Mouse (Mus musculus) gastrocnemius, adult 2 months (tissue): ENCODE measurements around the gene D630045J12Rik. TPM values are rescaled to one million over a fixed set of nuclear protein-coding genes. Genes with fewer than 3 reads are reported as not detected.

Experiments
- DNase-seq: peaks from one replicate; pipeline ENCODE4 v3.0.0; 2022
- H3K27ac ChIP-seq: fragments of 200-600 bp; 2 replicates; pipeline ENCODE4 v1.8.1; 2022; ENCODE audit warnings: mild to moderate bottlenecking
- H3K4me3 ChIP-seq: fragments of 200-600 bp; 2 replicates; pipeline ENCODE4 v1.8.1; 2022; ENCODE audit warnings: mild to moderate bottlenecking, moderate library complexity
- CTCF ChIP-seq: fragments of 200-600 bp; IDR thresholded peaks from 2 replicates; pipeline ENCODE4 v1.8.1; 2022; ENCODE audit warnings: antibody characterized with exemption, mild to moderate bottlenecking, moderate library complexity
- intact Hi-C: fragments of 180-260 bp; cut with DNase I; formaldehyde crosslinking; loops from one replicate; pipeline ENCODE4 v1.15.1; 2025
- total RNA-seq, 2 experiments: library from RNA; stranded (reverse); gene quantifications; 2 replicates each; pipeline ENCODE4 v1.2.3; 2021

The D630045J12Rik gene
- total RNA-seq, 2 experiments from 2014 or later: 0.26 to 0.47 TPM

DNA sequence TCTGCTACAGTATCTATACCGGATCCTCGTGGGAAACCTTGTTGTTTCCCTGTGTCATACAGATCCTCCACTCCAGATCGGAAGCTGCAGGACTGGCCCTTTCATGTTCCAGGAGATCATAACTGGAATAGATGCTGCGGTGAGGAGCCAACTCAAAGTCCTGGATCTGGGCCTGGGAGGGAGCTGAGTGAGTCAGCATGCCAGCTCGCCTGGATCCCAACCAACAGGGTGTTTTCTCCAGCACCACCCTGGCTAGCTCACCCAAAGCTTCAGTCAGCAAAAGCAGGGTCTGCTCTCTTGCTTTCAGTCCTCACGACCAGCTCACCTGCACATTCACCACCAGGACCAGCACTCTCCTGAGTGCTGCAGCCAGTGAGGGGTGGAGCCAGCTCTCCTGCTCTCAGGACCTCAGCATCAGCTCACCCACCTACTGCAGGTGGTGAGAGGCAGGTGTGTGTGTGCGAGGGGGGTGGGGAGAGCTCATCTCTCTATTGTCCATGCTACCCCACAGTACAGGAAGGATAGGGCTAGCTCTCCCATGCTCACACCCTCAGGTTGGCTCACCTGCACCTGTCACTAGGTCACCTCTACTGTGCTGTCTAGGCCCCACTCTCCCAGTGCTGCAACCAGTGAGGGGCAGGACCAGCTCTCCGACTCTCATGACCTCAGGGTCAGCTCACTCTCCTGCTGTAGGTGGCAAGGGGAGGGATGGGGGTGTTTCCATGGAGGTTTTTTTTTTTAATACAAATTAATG lies 118.8 kb downstream of the D630045J12Rik start:
- no peak for TF ChIP-seq CTCF
- peak overlapping the region; percentile 40; the same call in 1 of the 2 replicates for H3K27ac ChIP-seq
- intact Hi-C loops: no loop called here
- no peak overlapping the region for H3K4me3 ChIP-seq
- peak; percentile 84 for DNase-seq

DNA sequence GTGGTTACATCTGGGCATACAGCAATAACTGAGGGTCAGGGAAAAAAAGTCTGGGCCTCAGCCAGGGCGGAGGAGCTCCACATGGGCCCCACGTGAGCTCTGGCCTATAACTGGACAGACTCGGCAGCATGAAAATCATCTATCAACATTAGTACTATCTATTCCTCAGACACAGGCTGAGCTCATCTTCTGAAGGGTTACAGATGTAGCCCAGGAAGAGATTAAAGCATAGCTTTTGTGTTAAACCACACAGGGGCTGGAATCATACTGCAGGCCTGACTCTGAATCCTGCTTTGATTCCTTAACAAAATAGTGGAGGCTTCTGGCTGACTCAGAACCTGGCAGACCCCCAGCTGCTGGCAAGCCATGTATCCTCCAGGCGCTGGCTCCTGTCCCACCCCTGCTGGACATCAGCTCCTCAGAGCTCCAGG lies 122.0 kb downstream of the D630045J12Rik start:
- no peak for TF ChIP-seq CTCF
- intact Hi-C loops: no loop called here
- peak; percentile 82 for DNase-seq
- H3K27ac ChIP-seq: peak overlapping the region; percentile 48
- H3K4me3 ChIP-seq: no peak overlapping the region

DNA sequence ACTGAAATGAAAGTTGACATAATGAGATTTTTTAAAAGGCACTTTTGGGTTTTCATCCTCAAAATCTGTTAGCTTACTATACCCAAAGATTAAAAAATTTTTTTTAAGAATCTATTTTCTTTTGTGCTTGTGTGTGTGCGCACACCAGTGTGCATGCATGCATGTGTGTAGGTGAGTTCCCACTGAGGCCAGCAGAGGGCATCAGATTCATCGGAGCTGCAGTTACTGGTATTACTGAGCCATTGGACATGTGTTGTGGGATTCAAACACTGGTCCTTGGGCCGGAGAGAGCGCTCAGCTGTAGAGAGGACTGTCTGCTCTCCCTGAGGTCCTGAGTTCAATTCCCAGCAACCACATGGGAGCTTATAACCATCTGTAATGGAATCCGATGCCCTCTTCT lies 123.9 kb downstream of the D630045J12Rik start:
- intact Hi-C loops: no loop called here
- no peak for TF ChIP-seq CTCF

DNA sequence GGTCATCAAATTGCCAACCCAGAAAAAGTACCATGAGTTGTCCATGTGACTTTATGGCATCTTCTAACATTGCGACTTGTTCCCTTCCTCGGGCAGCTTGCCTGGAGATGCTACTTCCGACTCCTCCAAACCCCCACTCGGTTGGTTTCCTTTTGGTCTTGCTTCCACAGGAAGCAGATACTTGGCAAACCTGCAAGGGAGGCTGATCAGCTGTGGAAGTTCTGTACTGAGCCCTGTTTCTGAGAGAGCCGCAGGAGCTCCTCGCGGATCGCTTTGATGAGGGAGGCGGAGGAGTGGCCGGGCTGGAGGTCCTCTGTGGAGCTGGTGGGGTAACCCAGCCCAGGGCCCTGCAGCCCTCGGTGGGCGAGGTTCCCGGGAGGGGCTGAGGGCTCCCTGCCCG lies 125.7 kb downstream of the D630045J12Rik start:
- intact Hi-C loops: no loop called here
- TF ChIP-seq CTCF: no peak
- H3K4me3 ChIP-seq: no peak overlapping the region
- no peak for DNase-seq
- H3K27ac ChIP-seq: no peak overlapping the region

More for the DNA sequence above, 123.9 kb downstream of the D630045J12Rik start:
- no peak for DNase-seq
- no peak overlapping the region for H3K27ac ChIP-seq
- no peak overlapping the region for H3K4me3 ChIP-seq

DNA sequence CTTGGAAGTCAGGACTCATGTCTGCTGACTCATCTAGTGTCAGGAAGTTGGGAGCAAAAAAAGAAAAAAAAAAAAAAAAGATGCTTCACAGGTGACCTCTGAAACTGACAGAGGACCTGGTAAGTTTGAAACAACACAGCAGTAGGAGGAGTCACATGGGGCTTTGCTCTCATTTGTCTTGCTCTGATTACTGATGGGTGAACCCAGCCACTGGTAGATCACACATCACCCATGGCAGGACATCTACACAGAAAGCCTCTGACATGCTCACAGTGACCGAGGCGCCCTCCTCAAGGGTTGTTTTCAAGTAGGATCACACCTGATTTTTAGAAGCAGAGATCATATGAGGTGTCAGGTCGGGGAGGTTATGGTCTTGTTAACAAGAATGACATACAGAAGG lies 128.3 kb downstream of the D630045J12Rik start:
- H3K4me3 ChIP-seq: no peak overlapping the region
- DNase-seq: no peak
- intact Hi-C loops: no loop called here
- no peak for TF ChIP-seq CTCF
- no peak overlapping the region for H3K27ac ChIP-seq

DNA sequence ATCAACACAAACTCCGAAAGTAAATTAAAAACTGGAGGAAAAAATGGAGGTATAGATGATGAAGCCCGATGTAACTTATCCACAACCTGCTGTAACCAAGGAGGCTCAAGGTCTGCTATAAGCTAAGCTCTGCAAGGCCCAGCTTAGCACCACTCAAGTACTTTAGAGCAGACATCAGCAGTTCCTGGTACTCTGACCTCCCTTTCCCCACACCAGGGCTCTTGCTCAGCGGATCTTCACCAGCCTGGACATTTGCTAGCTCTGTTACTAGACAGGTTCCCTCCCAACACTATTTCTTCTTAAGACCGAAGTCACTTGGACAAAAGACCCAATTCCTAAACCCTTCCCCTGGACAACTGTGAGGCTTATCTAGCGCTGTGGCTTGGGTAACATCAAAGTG lies 128.9 kb downstream of the D630045J12Rik start:
- Histone ChIP-seq H3K27ac (no peak overlapping the region), H3K4me3 (no peak overlapping the region)
- intact Hi-C loops: no loop called here
- TF ChIP-seq CTCF: no peak
- DNase-seq: no peak

DNA sequence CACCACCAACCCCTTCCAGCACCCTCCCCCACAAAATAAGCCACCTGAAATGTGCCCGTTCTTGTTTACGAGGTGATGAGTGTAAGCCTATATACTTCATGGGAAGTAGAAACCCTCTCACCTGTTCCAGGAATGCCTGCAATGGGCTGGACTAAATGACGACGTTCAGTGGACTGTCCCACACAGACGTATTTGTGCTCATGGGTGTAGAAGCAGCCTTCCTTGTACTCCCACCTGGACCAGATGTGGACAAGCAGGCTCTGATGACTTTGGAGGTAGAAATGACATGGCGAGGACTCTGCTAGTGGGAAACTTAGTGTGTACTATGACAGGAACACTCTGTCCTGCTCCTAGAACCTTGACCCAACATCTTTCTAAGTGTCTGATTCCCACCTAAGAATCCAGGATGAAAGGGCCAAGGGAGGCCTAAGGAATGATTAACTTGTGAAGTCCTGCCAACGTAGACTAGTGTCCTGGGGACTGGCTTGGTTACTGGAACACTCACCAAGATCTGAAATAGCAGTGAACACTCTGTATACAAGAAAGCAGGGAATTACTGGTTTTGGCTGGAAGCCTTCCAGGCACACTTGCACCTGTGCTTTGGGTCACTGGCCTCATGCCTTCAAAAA lies 129.5 kb downstream of the D630045J12Rik start, which contains the start of gene Atp6v0a4:
Atp6v0a4 (minus strand) TSS at position 380 of the 629 bp plus-strand sequence.
- intact Hi-C loops: no loop called here
- no peak within 1 kb of the TSS for H3K27ac ChIP-seq

DNA sequence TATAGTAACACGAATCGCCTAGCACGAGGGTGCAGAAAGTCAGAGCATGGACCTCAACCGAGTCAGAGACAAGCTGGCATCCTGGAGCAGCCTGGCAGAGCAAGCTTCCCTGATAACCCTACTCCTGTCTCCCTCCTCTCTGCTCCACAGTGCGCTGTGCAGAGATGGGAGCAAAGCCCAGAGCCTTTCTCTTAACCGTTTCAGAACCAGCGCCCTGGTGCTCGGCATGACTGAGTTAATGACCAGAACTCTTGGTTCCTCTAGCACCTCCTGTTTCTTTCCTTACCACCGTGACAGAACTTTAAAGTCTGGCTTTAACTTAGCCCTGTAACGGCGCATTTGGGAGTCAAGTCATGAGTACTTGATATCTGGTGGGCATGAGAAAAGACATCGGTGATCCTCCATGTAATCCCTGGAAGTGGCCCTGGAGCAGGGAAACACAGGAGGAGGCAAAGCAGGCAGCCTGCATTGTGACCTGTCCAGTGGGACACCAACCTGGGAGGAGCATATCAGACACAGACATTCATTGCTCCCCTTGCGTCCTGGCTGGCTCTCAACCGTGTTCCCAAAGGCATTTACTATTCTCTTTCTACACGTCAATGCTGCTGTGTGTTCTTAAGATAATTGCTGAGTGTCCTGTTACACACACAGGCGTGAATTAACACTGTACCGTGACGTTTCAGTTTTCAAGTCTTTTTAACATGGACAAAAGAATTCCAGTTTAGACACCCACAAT lies 130.2 kb downstream of the D630045J12Rik start:
- intact Hi-C loops: no loop called here
- TF ChIP-seq CTCF: no peak
- Histone ChIP-seq H3K27ac (no peak overlapping the region), H3K4me3 (peak overlapping the region; percentile 23)
- DNase-seq: no peak

More for the DNA sequence above, 129.5 kb downstream of the D630045J12Rik start, which contains the start of gene Atp6v0a4:
- no peak for DNase-seq
- H3K4me3 ChIP-seq: peak within 1 kb of the TSS; percentile 23
- no peak for TF ChIP-seq CTCF

DNA sequence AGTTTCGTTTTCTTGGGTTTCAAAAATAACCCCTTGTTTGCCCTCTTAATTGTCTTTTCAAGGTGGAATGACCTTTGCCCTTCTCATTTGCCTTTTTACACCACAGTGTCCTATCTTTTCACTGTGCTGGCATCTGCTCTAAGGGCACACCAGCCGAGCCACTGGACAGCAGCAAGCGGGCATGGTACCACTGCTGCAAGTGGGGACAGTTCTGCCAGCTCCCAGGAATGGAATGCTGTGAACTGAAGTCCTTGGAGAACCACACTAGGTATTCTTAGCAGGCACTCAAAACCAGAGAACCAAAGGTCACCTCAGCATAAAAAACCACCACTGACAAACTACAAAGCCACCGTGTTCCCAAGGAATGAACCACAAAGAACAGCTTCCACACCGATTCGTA lies 131.0 kb downstream of the D630045J12Rik start:
- intact Hi-C loops: no loop called here
- no peak for TF ChIP-seq CTCF
- H3K27ac ChIP-seq: no peak overlapping the region
- no peak for DNase-seq
- peak overlapping the region; percentile 23; the same call in 1 of the 2 replicates for H3K4me3 ChIP-seq

DNA sequence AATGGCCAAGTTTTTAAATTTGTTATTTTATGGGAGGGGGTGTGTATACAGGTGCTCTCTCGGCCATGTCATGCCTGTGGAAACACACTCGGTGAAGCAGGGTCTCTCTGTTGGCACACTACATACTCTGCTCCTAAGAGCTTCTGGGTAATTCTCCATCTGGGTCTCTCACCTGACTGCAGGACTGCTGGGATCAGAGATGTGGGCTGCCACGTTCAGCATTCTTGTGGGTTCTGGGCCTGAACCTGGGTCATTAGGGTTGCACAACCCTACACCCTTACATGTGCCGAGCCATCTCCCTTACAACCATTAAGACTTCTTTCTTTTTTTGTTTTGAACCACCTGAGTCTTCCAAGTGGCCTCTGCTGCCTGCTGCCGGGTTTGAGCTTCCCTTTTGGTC lies 132.0 kb downstream of the D630045J12Rik start:
- TF ChIP-seq CTCF: no peak
- H3K27ac ChIP-seq: no peak overlapping the region
- DNase-seq: no peak
- H3K4me3 ChIP-seq: no peak overlapping the region
- intact Hi-C loops: no loop called here

DNA sequence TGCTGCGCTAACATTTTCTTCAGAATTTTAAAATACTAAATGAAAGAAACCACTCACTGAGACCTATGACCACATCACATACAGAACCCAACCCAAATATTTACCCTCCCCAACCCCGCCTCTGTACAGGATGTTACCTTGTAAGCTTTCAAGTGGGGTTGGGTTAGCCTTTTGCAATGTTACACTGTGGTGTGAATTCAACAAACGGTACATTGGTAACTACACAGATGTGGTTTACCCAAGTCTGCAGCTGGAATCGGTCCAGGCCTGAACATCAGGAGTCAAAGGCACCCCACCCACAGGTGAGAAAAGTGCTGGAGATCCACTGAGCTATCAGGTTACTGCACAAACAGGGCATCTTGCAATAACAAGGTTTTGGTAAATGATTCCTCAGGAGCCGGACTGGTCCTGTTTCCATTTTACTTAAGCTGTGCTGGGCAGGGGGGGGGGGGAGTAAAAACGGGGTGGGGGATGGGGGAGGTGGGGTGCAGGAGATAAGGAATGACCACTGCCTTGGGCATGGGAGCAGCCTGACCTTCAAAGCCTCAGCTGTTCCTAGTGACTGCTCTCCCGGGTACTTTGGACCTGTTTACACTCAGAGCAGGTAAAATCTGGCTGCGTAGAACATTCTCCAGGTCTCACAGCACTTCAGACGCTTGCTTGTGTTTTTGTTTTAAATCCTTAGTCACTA lies 133.0 kb downstream of the D630045J12Rik start:
- no peak overlapping the region for H3K4me3 ChIP-seq
- no peak for DNase-seq
- TF ChIP-seq CTCF: no peak
- intact Hi-C loops: no loop called here
- H3K27ac ChIP-seq: no peak overlapping the region

DNA sequence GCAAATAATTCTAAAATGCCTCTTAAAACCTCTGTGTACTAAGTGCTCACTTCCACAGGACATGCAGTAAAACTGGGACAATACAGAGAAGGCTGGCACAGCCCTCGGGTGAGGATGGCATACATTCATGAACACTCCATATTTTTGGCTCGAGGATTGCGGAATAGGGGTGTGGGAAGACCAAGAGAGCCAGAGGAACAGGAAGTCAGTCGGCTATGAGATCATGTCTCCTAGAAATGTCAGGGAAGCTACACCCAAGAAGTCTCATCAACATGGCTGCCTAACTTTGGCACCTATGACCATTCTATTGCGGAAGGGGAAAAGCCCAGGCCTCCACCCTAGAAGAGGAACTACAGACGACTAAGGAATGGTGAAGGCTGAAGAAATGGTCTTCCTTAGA lies 135.5 kb downstream of the D630045J12Rik start:
- intact Hi-C loops: no loop called here
- DNase-seq: no peak
- H3K4me3 ChIP-seq: no peak overlapping the region

More for the DNA sequence above, 135.5 kb downstream of the D630045J12Rik start:
- no peak for TF ChIP-seq CTCF
- no peak overlapping the region for H3K27ac ChIP-seq
